Mouse (Mus musculus): Measurements from ENCODE around the gene Pgm5.

GRCm38 (mm10) chr19:24812861-24813293 is 48.8 kb downstream of the Pgm5 start:
- TF ChIP-seq CTCF (IDR thresholded peaks at IDR 0.05; ENCODE audit: low read depth, low read length) = no peak
- no peak for TF ChIP-seq POLR2A (IDR thresholded peaks at IDR 0.05; ENCODE audit: borderline replicate concordance, low read depth, low read length)

Measured in bone marrow macrophage, adult 2 months (primary cell).